Mouse (Mus musculus): ENCODE measurements at regions not wholly inside any gene's neighbourhood (a gene's known extent, or its start where the extent isn't known, plus 50 kb on each side); places are given as distances from the start of the nearest gene placed in this dataset.

DNA sequence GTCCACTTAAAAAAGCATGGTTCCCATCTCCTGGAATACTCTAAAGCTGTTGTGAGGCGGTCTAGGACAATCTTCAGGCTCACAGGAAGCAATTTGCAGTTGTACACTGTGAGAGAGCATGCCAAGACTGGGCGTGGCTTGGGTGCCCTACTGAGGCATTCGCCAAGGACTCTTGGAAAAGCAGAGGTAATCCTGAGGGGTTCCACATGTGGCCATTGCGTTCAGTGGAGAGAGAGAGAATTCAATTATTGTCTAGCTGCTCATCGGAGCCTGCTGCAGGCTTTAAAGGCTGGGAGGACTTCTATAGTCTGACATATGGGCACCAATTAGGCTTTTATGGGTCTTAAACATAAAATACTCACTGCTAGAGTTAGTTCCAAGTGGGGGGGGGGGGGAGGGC lies 113.8 kb upstream of the Lnx1 start:
- Histone ChIP-seq H3K4me2 (replicated peaks; ENCODE audit: low read depth, low read length) (no peak overlapping the region), H3K4me1 (ENCODE audit: insufficient read depth, low read depth, low read length) (peaks cover 3% of the 10 kb centered on the region; the same call in 1 of the 2 replicates), H3K9ac (replicated peaks; ENCODE audit: low read depth) (no peak overlapping the region), H3K27ac (ENCODE audit: low read length) (no peak overlapping the region), H3K27me3 (replicated peaks; ENCODE audit: insufficient read depth, low read length) (no peaks in the 10 kb centered on the region), H3K36me3 (ENCODE audit: insufficient read depth, low read length) (no peaks in the 10 kb centered on the region), H3K4me3 (ENCODE audit: low read depth, low read length) (no peak overlapping the region), H3K9me3 (ENCODE audit: low read length) (no peaks in the 10 kb centered on the region)
- DNase-seq (ENCODE audit: low spot score) (peak; percentile 50), ATAC-seq (peak; percentile 44; the same call in 1 of the 2 replicates)
- TF ChIP-seq CTCF (IDR thresholded peaks at IDR 0.05) (no peak), EP300 (IDR thresholded peaks at IDR 0.05) (no peak)
- 36% methylated on average over 5 of the region's 5 CpGs for WGBS

DNA sequence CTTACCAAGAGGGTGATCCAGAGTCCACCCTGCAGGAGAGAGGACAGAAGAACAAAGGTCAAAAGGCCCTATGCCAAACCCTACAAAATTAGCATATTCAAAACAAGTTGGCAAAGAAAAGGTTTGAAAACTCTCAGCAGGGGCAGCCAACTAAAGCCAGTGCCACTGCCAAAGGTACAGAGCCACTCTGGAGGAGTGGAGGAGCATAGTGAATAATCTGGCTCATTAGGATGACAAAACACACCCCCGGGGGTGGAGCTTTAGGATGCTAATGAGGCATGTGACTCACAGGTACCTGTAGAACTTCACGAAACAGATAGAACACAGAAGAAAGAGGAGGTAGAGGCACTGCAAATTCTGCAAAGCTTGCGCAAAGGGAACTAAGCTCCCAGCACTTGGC lies 110.7 kb upstream of the Lnx1 start:
- Histone ChIP-seq H3K36me3 (ENCODE audit: insufficient read depth, low read length) (no peaks in the 10 kb centered on the region), H3K27me3 (replicated peaks; ENCODE audit: insufficient read depth, low read length) (no peaks in the 10 kb centered on the region), H3K4me2 (replicated peaks; ENCODE audit: low read depth, low read length) (no peak overlapping the region), H3K4me3 (ENCODE audit: low read depth, low read length) (no peak overlapping the region), H3K9me3 (ENCODE audit: low read length) (no peaks in the 10 kb centered on the region), H3K9ac (replicated peaks; ENCODE audit: low read depth) (no peak overlapping the region), H3K4me1 (ENCODE audit: insufficient read depth, low read depth, low read length) (peaks cover 3% of the 10 kb centered on the region; the same call in 1 of the 2 replicates), H3K27ac (ENCODE audit: low read length) (no peak overlapping the region)
- TF ChIP-seq EP300 (IDR thresholded peaks at IDR 0.05), result no peak
- no peak for TF ChIP-seq CTCF (IDR thresholded peaks at IDR 0.05)
- no peak for DNase-seq (ENCODE audit: low spot score)
- WGBS, result 35% methylated on average over 3 of the region's 3 CpGs
- no peak for ATAC-seq

DNA sequence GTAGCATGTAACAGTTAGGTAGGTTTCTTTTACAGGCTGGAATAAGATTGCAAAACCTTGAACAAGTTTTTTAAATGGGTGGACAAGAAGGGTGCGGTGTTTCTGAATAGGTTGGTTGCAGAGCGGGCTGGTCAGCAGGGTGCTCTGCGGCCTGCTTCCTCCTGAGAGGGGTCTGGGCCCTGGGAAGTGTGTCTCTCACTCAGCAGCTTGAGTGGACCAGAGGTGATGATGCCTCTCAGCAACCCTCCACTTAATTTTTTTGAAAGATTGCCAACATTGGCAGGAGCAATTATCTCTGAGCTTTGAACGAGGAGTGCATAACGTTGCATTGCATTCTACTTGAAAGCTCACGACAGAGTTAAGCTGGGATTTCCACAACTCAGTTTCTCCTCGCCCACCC lies 108.3 kb upstream of the Lnx1 start:
- 65% methylated on average over 7 of the region's 7 CpGs for WGBS
- TF ChIP-seq CTCF (IDR thresholded peaks at IDR 0.05) (no peak), EP300 (IDR thresholded peaks at IDR 0.05) (no peak)
- Histone ChIP-seq H3K36me3 (ENCODE audit: insufficient read depth, low read length) (no peaks in the 10 kb centered on the region), H3K4me2 (replicated peaks; ENCODE audit: low read depth, low read length) (no peak overlapping the region), H3K27ac (ENCODE audit: low read length) (no peak overlapping the region), H3K9me3 (ENCODE audit: low read length) (no peaks in the 10 kb centered on the region), H3K4me3 (ENCODE audit: low read depth, low read length) (no peak overlapping the region), H3K9ac (replicated peaks; ENCODE audit: low read depth) (no peak overlapping the region), H3K4me1 (ENCODE audit: insufficient read depth, low read depth, low read length) (peaks cover 4% of the 10 kb centered on the region; the same call in 1 of the 2 replicates), H3K27me3 (replicated peaks; ENCODE audit: insufficient read depth, low read length) (no peaks in the 10 kb centered on the region)
- no peak for DNase-seq (ENCODE audit: low spot score)
- no peak for ATAC-seq

DNA sequence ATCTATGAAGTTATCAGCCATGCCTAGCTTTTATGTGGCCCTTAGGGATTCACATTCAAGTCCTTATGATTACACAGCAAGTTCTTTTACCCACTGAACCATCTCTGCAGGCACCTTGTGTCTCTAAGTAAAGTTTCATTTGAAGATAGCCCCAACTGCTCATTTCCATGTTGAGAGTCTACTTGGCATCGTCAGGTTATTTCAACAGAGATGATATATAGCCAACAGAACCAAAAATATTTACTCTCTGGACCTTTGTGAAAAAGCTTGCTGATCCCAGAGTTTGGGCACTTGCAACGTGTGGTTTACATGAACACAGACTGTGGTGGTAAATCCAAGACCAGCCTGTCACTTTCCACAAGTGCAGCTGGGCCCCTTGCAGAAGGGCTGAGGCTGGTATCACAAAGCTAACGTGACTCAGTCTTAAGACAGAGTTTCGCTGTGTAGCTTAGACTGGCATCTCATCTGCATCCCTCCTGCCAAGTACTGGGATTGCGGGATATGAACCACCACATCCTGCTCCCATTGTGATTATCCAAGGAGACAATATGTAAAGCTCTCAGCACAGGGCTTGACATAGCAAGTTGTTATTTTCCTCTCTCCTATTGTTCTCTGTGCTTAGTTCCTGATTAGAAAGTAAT lies 105.0 kb upstream of the Lnx1 start:
- Histone ChIP-seq H3K4me2 (replicated peaks; ENCODE audit: low read depth, low read length) (no peak overlapping the region), H3K36me3 (ENCODE audit: insufficient read depth, low read length) (no peaks in the 10 kb centered on the region), H3K4me3 (ENCODE audit: low read depth, low read length) (no peak overlapping the region), H3K4me1 (ENCODE audit: insufficient read depth, low read depth, low read length) (peaks cover 4% of the 10 kb centered on the region; the same call in 1 of the 2 replicates), H3K9ac (replicated peaks; ENCODE audit: low read depth) (no peak overlapping the region), H3K27me3 (replicated peaks; ENCODE audit: insufficient read depth, low read length) (no peaks in the 10 kb centered on the region), H3K9me3 (ENCODE audit: low read length) (no peaks in the 10 kb centered on the region), H3K27ac (ENCODE audit: low read length) (no peak overlapping the region)
- 53% methylated on average over 5 of the region's 5 CpGs for WGBS
- TF ChIP-seq CTCF (IDR thresholded peaks at IDR 0.05) (no peak), EP300 (IDR thresholded peaks at IDR 0.05) (no peak)
- DNase-seq (ENCODE audit: low spot score) (no peak), ATAC-seq (no peak)

DNA sequence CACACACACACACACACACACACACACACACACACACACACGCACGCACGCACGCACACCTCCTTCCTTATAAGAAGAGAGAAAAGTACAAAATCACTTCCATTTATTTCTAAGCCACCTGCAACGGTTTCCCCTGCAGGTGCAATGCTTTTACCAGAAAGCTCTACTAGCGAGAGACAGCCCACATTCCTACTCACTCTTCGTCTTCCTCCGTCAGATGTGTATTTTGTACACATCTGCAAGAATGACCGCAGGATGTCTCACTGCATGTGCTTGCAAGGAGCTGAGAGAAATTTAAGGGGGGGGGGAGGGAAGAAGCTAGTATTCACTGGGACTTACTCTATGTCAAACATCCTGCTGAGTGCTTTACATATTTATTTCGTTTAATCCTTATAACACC lies 99.2 kb upstream of the Lnx1 start:
- Histone ChIP-seq H3K9ac (replicated peaks; ENCODE audit: low read depth) (no peak overlapping the region), H3K4me1 (ENCODE audit: insufficient read depth, low read depth, low read length) (no peaks in the 10 kb centered on the region), H3K36me3 (ENCODE audit: insufficient read depth, low read length) (no peaks in the 10 kb centered on the region), H3K27me3 (replicated peaks; ENCODE audit: insufficient read depth, low read length) (no peaks in the 10 kb centered on the region), H3K27ac (ENCODE audit: low read length) (no peak overlapping the region), H3K9me3 (ENCODE audit: low read length) (no peaks in the 10 kb centered on the region), H3K4me3 (ENCODE audit: low read depth, low read length) (no peak overlapping the region), H3K4me2 (replicated peaks; ENCODE audit: low read depth, low read length) (no peak overlapping the region)
- ATAC-seq (no peak), DNase-seq (ENCODE audit: low spot score) (no peak)
- TF ChIP-seq EP300 (IDR thresholded peaks at IDR 0.05), result no peak
- TF ChIP-seq CTCF (IDR thresholded peaks at IDR 0.05), result no peak
- 55% methylated on average over 10 of the region's 10 CpGs for WGBS

DNA sequence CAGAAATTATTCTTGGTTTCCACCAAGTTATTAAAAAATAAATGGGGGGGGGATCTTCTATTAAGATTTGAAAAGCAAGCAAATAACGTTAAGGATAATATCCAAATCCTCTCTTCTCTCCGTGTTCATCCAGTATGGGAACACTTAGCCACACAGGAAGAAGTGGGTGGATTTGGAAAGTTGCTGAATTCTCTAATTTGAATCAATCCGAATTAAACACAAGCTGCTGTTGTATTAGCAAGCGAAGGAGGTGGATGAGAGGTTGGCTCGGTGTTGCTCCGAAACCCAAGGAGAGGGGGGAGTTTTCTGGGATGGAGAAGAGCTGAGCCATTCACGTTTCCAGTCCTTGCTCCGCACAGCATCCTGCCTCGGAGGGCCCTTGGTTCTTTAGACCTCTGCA lies 97.6 kb upstream of the Lnx1 start:
- Histone ChIP-seq H3K36me3 (ENCODE audit: insufficient read depth, low read length) (no peaks in the 10 kb centered on the region), H3K4me1 (ENCODE audit: insufficient read depth, low read depth, low read length) (no peaks in the 10 kb centered on the region), H3K9me3 (ENCODE audit: low read length) (no peaks in the 10 kb centered on the region), H3K9ac (replicated peaks; ENCODE audit: low read depth) (no peak overlapping the region), H3K4me2 (replicated peaks; ENCODE audit: low read depth, low read length) (no peak overlapping the region), H3K27ac (ENCODE audit: low read length) (no peak overlapping the region), H3K27me3 (replicated peaks; ENCODE audit: insufficient read depth, low read length) (no peaks in the 10 kb centered on the region), H3K4me3 (ENCODE audit: low read depth, low read length) (no peak overlapping the region)
- ATAC-seq (no peak), DNase-seq (ENCODE audit: low spot score) (no peak)
- 62% methylated on average over 9 of the region's 9 CpGs for WGBS
- no peak for TF ChIP-seq CTCF (IDR thresholded peaks at IDR 0.05)
- no peak for TF ChIP-seq EP300 (IDR thresholded peaks at IDR 0.05)
